ENCODE assay signal across 8 mouse cellular contexts in the genomic region with DNA sequence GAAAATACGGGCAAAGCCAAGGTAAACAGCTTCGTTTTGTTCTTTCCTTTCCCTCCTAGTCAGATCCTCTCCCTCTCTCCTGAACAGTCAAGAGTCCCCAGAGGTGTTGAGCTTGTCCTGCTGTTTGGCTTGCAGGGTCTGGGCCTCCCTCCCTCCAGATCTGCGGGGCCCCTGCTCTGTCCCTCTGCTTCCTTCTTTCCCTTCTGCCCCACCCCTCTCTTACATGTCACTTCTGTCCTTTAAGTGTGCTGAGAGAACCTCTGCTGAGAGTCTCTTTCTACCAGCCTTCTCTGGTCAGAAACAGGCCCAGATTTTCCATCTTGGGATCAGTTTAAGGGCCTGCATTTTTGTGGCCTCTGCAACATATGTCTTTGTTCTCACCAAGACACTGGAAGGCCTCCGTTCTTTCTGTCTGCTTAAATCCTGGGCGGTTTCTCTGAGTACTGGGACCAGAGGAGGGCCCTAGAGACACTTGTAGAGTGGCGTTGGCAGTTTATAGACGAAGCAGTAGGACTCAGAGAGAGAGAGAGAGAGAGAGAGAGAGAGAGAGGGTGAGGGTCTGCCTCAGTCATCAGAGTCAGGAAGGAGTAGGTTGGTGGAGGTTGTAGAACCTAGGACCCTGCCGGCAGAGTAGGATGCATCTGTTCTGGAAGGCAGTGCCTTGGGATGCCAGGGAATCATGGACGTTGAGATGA. TPM values are rescaled to one million over a fixed set of nuclear protein-coding genes. Genes with fewer than 3 reads are reported as not detected.
DNase-seq lines count a peak whose midpoint lies in the region; ATAC-seq and TF ChIP-seq lines count a peak whose summit lies in the region.

No protein-coding gene starts in this region.

- no peak for TF ChIP-seq CTCF in liver, adult 2 months (IDR thresholded peaks at IDR 0.05; ENCODE audit: low read depth, low read length)

- H3K79me2 ChIP-seq in liver, adult 2 months (ENCODE audit: control insufficient read depth, insufficient read depth, low read length) = no peaks in the 10 kb centered on the region

- no peaks in the 10 kb centered on the region for H3K9me3 ChIP-seq in forebrain, embryonic 12.5 days
- H3K9me3 ChIP-seq in limb, embryonic 12.5 days = no peaks in the 10 kb centered on the region
- H3K9me3 ChIP-seq in midbrain, embryonic 16.5 days (replicated peaks; ENCODE audit: control insufficient read depth, low read length, poor library complexity, severe bottlenecking) = no peaks in the 10 kb centered on the region

- H3K4me1 ChIP-seq in liver, adult 2 months (ENCODE audit: control insufficient read depth, insufficient read depth, low read length) = 0 out of 2 replicates have a peak, but pooled peaks cover 2% of the 10 kb centered on the region
- H3K4me1 ChIP-seq in forebrain, embryonic 12.5 days = peaks cover 48% of the 10 kb centered on the region
- H3K4me1 ChIP-seq in limb, embryonic 12.5 days (replicated peaks) = peaks cover 58% of the 10 kb centered on the region
- peaks cover 38% of the 10 kb centered on the region for H3K4me1 ChIP-seq in midbrain, embryonic 16.5 days (ENCODE audit: control insufficient read depth, insufficient read depth, low read length)

- H3K4me2 ChIP-seq in forebrain, embryonic 12.5 days = peak overlapping the region; percentile 85
- peak overlapping the region; percentile 98 for H3K4me2 ChIP-seq in limb, embryonic 12.5 days
- peak overlapping the region; percentile 90 for H3K4me2 ChIP-seq in midbrain, embryonic 16.5 days (ENCODE audit: low read length)

- H3K4me3 ChIP-seq in liver, adult 2 months (ENCODE audit: insufficient read depth, low read depth, low read length) = peak overlapping the region; percentile 53
- peak overlapping the region; percentile 65 for H3K4me3 ChIP-seq in forebrain, embryonic 12.5 days (replicated peaks)
- H3K4me3 ChIP-seq in limb, embryonic 12.5 days (replicated peaks) = peak overlapping the region; percentile 78
- peak overlapping the region; percentile 63 for H3K4me3 ChIP-seq in midbrain, embryonic 16.5 days (ENCODE audit: low read depth, low read length)

- peak; percentile 15; the same call in 1 of the 2 replicates for ATAC-seq in forebrain, embryonic 12.5 days (ENCODE audit: low FRiP score)
- ATAC-seq in limb, embryonic 12.5 days (ENCODE audit: insufficient number of reproducible peaks, insufficient read depth, low FRiP score, low TSS enrichment, low read depth) = no peak
- ATAC-seq in midbrain, embryonic 16.5 days = peak; percentile 30

- no peaks in the 10 kb centered on the region for H3K27me3 ChIP-seq in liver, adult 2 months (ENCODE audit: control insufficient read depth, insufficient read depth, low read length)
- no peaks in the 10 kb centered on the region for H3K27me3 ChIP-seq in forebrain, embryonic 12.5 days
- no peaks in the 10 kb centered on the region for H3K27me3 ChIP-seq in limb, embryonic 12.5 days
- H3K27me3 ChIP-seq in midbrain, embryonic 16.5 days (ENCODE audit: control insufficient read depth, insufficient read depth, low read depth, low read length) = no peaks in the 10 kb centered on the region

- peak overlapping the region; percentile 58 for H3K9ac ChIP-seq in liver, adult 2 months (ENCODE audit: low read depth, low read length)
- H3K9ac ChIP-seq in forebrain, embryonic 12.5 days = peak overlapping the region; percentile 84
- peak overlapping the region; percentile 89 for H3K9ac ChIP-seq in limb, embryonic 12.5 days (replicated peaks)
- peak overlapping the region; percentile 85 for H3K9ac ChIP-seq in midbrain, embryonic 16.5 days (ENCODE audit: low read depth, low read length)

- TF ChIP-seq POLR2A in liver, adult 2 months (IDR thresholded peaks at IDR 0.05; ENCODE audit: extremely low read depth, insufficient read depth, low read length) = no peak

- 44% methylated on average over 9 of the region's 9 CpGs for WGBS in liver, adult 2 months
- WGBS in forebrain, embryonic 12.5 days = 0% methylated on average over 9 of the region's 9 CpGs
- under 1% methylated on average over 9 of the region's 9 CpGs for WGBS in limb, embryonic 12.5 days
- WGBS in midbrain, embryonic 16.5 days = 0% methylated on average over 9 of the region's 9 CpGs

- DNase-seq in liver, adult 2 months (ENCODE audit: extremely low read depth, low read depth, low spot score) = no peak
- DNase-seq in liver = no peak
- DNase-seq in cerebellum, postnatal 25 days = no peak
- no peak for DNase-seq in frontal cortex, postnatal 36 days (ENCODE audit: low spot score in 2 of 2)
- DNase-seq in frontal cortex, postnatal 14 days (ENCODE audit: low spot score in 2 of 2) = no peak

- no peaks in the 10 kb centered on the region for H3K36me3 ChIP-seq in liver, adult 2 months (ENCODE audit: control insufficient read depth, insufficient read depth, low read length)
- peaks cover 9% of the 10 kb centered on the region; the same call in 1 of the 2 replicates for H3K36me3 ChIP-seq in forebrain, embryonic 12.5 days (replicated peaks)
- H3K36me3 ChIP-seq in limb, embryonic 12.5 days = peaks cover 22% of the 10 kb centered on the region
- no peaks in the 10 kb centered on the region for H3K36me3 ChIP-seq in midbrain, embryonic 16.5 days (ENCODE audit: control insufficient read depth, insufficient read depth, low read length)

- H3K27ac ChIP-seq in liver, adult 2 months (replicated peaks; ENCODE audit: insufficient read depth, low read depth, low read length) = peak overlapping the region; percentile 48
- peak overlapping the region; percentile 94 for H3K27ac ChIP-seq in forebrain, embryonic 12.5 days
- H3K27ac ChIP-seq in limb, embryonic 12.5 days = peak overlapping the region; percentile 98
- peak overlapping the region; percentile 84 for H3K27ac ChIP-seq in midbrain, embryonic 16.5 days (ENCODE audit: low read length)

RNA-seq across cellular contexts. Expression of a gene that starts 0.7 kb away (rescaled TPM):
- total RNA-seq in liver, adult 2 months (2014; rRNA removed) = 0.65 and 0.81 TPM in 2 replicates
- polyA plus RNA-seq in liver, adult 2 months (2012; rRNA removed) = 0.66 and 0.71 TPM in 2 replicates
- polyA plus RNA-seq in forebrain, embryonic 12.5 days (2016; fragmentation: Nextera tagmentation; extraction: Ambion mirVana) = 23.9 and 26.9 TPM in 2 replicates
- polyA plus RNA-seq in limb, embryonic 12.5 days (2016; fragmentation: Nextera tagmentation; extraction: Ambion mirVana) = 38.9 and 46.0 TPM in 2 replicates
- polyA plus RNA-seq in midbrain, embryonic 16.5 days (2015; fragmentation: Nextera tagmentation; extraction: Ambion mirVana) = 11.0 and 11.9 TPM in 2 replicates

RNA-seq across cellular contexts. Expression of a gene that starts 29.6 kb away (rescaled TPM):
- 0.18 and 0.34 TPM in 2 replicates for total RNA-seq in liver, adult 2 months (2014; rRNA removed)
- polyA plus RNA-seq in liver, adult 2 months (2012; rRNA removed) = 0.49 and 0.64 TPM in 2 replicates
- 0.04 and 0.27 TPM in 2 replicates for polyA plus RNA-seq in forebrain, embryonic 12.5 days (2016; fragmentation: Nextera tagmentation; extraction: Ambion mirVana)
- 0.20 and 0.21 TPM in 2 replicates for polyA plus RNA-seq in limb, embryonic 12.5 days (2016; fragmentation: Nextera tagmentation; extraction: Ambion mirVana)
- 0.15 and 0.20 TPM in 2 replicates for polyA plus RNA-seq in midbrain, embryonic 16.5 days (2015; fragmentation: Nextera tagmentation; extraction: Ambion mirVana)

RNA-seq across cellular contexts. Expression of a gene that starts 30.2 kb away (rescaled TPM):
- total RNA-seq in liver, adult 2 months (2014; rRNA removed) = 29.8 and 32.5 TPM in 2 replicates
- polyA plus RNA-seq in liver, adult 2 months (2012; rRNA removed) = 13.3 and 15.4 TPM in 2 replicates
- polyA plus RNA-seq in forebrain, embryonic 12.5 days (2016; fragmentation: Nextera tagmentation; extraction: Ambion mirVana) = 18.9 and 21.2 TPM in 2 replicates
- 36.9 and 38.8 TPM in 2 replicates for polyA plus RNA-seq in limb, embryonic 12.5 days (2016; fragmentation: Nextera tagmentation; extraction: Ambion mirVana)
- 10.4 and 10.5 TPM in 2 replicates for polyA plus RNA-seq in midbrain, embryonic 16.5 days (2015; fragmentation: Nextera tagmentation; extraction: Ambion mirVana)

RNA-seq across cellular contexts. Expression of a gene that starts 31.6 kb away (rescaled TPM):
- 0.18 and 0.60 TPM in 2 replicates for total RNA-seq in liver, adult 2 months (2014; rRNA removed)
- 0.30 and 0.43 TPM in 2 replicates for polyA plus RNA-seq in liver, adult 2 months (2012; rRNA removed)
- 25.4 and 35.6 TPM in 2 replicates for polyA plus RNA-seq in forebrain, embryonic 12.5 days (2016; fragmentation: Nextera tagmentation; extraction: Ambion mirVana)
- 147 and 151 TPM in 2 replicates for polyA plus RNA-seq in limb, embryonic 12.5 days (2016; fragmentation: Nextera tagmentation; extraction: Ambion mirVana)
- polyA plus RNA-seq in midbrain, embryonic 16.5 days (2015; fragmentation: Nextera tagmentation; extraction: Ambion mirVana) = 6.7 and 7.0 TPM in 2 replicates

RNA-seq across cellular contexts. Expression of a gene that starts 45.5 kb away (rescaled TPM):
- 7.0 and 10.4 TPM in 2 replicates for total RNA-seq in liver, adult 2 months (2014; rRNA removed)
- 13.4 and 16.1 TPM in 2 replicates for polyA plus RNA-seq in liver, adult 2 months (2012; rRNA removed)
- polyA plus RNA-seq in forebrain, embryonic 12.5 days (2016; fragmentation: Nextera tagmentation; extraction: Ambion mirVana) = 42.6 and 51.0 TPM in 2 replicates
- 81.7 and 86.3 TPM in 2 replicates for polyA plus RNA-seq in limb, embryonic 12.5 days (2016; fragmentation: Nextera tagmentation; extraction: Ambion mirVana)
- 160 and 180 TPM in 2 replicates for polyA plus RNA-seq in midbrain, embryonic 16.5 days (2015; fragmentation: Nextera tagmentation; extraction: Ambion mirVana)

Comparison
In these comparisons a context has a peak if more than half of its experiments do, and no peak if none do; other contexts are left out.
1. H3K27ac ChIP-seq: peak in every context shown above with its lines; median percentile 98 in limb, embryonic 12.5 days; 94 in forebrain, embryonic 12.5 days; 84 in midbrain, embryonic 16.5 days; 48 in liver, adult 2 months.